Mouse (Mus musculus) liver, embryonic 12.5 days (tissue): ENCODE measurements around the gene Pgghg. TPM values are rescaled to one million over a fixed set of nuclear protein-coding genes. Genes with fewer than 3 reads are reported as not detected.

Experiments
- ATAC-seq: fragments of 200-750 bp; cut with Nextera tagmentation; 2 replicates; pipeline ENCODE4 v1.8.0; 2017; ENCODE audit warnings: moderate number of reproducible peaks, mild to moderate bottlenecking, moderate library complexity
- H3K27ac ChIP-seq: fragments of 300-500 bp; sonication (generic); 2 replicates; pipeline ENCODE4 v1.5.1; 2016; ENCODE audit warnings: mild to moderate bottlenecking
- H3K27me3 ChIP-seq: fragments of 300-500 bp; sonication (generic); replicated peaks from 2 replicates; pipeline ENCODE4 v1.6.1; 2016; ENCODE audit warnings: mild to moderate bottlenecking, moderate library complexity
- H3K36me3 ChIP-seq: fragments of 300-500 bp; sonication (generic); 2 replicates; pipeline ENCODE4 v1.6.1; 2016; ENCODE audit warnings: mild to moderate bottlenecking, moderate library complexity
- H3K4me1 ChIP-seq: fragments of 300-500 bp; sonication (generic); 2 replicates; pipeline ENCODE4 v1.6.1; 2016
- H3K4me2 ChIP-seq: fragments of 300-500 bp; sonication (generic); 2 replicates; pipeline ENCODE4 v1.6.1; 2016; ENCODE audit warnings: mild to moderate bottlenecking, moderate library complexity
- H3K4me3 ChIP-seq: fragments of 300-500 bp; sonication (generic); 2 replicates; pipeline ENCODE4 v1.5.1; 2016; ENCODE audit warnings: mild to moderate bottlenecking, moderate library complexity
- H3K9ac ChIP-seq: fragments of 300-500 bp; sonication (generic); 2 replicates; pipeline ENCODE4 v1.6.1; 2016; ENCODE audit warnings: mild to moderate bottlenecking, moderate library complexity
- H3K9me3 ChIP-seq: fragments of 300-500 bp; sonication (generic); replicated peaks from 2 replicates; pipeline ENCODE4 v1.6.1; 2016; ENCODE audit warnings: mild to moderate bottlenecking, moderate library complexity
- WGBS: fragments of 180-500 bp; shearing (Covaris S2); methylation state at CpG from one replicate; pipeline ENCODE4 v1.1.7; 2016; ENCODE audit not compliant: insufficient replicate concordance; 5-methylcytosine and 5-hydroxymethylcytosine counted together
- polyA plus RNA-seq: library from polyadenylated mRNA; unstranded; fragments of >200 nt; fragmentation: Nextera tagmentation; extraction: Ambion mirVana; gene quantifications from 2 replicates; pipeline ENCODE4 v1.2.1, GENCODE M21; 2016

The Pgghg gene
- polyA plus RNA-seq: 7.8 and 7.9 TPM in 2 replicates

DNA sequence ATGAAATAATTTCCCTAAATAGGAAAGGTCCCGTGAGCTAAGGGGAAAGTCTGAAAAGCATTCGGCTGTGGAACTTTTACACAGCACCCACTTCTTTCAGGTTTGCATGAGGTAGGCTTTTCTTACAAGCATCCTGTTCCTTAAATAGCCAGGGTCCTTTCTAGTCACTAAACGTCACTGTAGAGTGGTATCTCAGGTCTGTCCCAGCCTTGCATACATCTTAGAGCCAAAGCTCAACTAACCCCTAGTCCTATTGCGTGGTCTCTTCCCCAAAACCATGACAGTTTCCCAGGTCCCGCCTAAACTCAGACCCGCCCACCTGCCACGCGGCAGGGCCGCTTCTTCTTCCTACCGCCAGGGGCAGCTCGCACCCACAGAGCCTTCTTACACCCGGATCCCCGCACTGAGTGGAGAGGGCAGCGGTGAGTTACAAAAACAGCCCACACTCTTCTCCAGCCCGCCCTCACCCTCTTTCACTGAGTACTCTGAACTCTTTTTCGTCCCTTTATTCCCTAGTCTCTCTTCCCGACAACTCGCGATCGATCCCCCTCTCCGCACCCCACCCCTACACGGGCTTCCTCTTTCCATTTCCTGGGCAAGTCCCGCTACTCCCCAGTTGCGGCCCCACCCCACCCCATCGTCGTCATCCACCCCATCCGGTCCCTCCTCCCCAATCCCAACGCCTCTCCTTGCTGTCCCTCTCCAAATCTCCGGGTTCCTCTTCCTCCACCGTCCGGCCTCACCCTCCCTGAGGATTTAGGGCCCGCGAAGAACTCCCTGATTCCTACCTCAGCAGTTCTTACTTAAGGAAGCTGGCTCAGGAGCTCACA, at the start of gene Pgghg:
Gene Pgghg (plus strand): TSS at position 170 of the 830 bp plus-strand sequence.
- Histone ChIP-seq H3K9me3 (no peaks in the 10 kb centered on the region), H3K4me2 (peak within 1 kb of the TSS; percentile 77), H3K4me3 (peak within 1 kb of the TSS; percentile 62), H3K4me1 (peaks cover 42% of the 10 kb centered on the region), H3K36me3 (peaks cover 20% of the 10 kb centered on the region), H3K27ac (peak within 1 kb of the TSS; percentile 78), H3K27me3 (peaks cover 16% of the 10 kb centered on the region; the same call in 1 of the 2 replicates), H3K9ac (peak within 1 kb of the TSS; percentile 70)
- peak; percentile 88 for ATAC-seq
- 1% methylated on average over 33 of the region's 33 CpGs for WGBS

DNA sequence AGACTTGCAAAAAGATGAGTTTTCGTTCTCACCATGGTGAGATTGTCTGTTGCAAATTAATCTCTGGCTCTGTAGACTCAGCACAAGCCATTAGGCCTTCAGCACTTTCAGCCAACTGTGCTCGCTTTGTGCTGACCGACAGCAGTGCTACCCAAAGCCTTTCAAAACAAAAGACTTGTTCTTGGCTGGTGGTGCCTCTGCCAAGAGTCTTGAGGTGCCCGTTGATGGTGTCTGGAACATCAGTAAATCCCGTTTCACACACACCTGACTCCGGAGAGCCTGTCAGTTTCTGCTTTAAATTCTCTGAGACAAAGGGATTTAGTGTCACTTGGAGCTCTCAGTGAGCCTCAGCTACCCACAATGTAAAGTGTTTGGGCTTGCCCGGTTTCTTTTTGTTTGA, 47.2 kb upstream of the Pgghg start:
- Histone ChIP-seq H3K9ac (no peak overlapping the region), H3K9me3 (no peaks in the 10 kb centered on the region), H3K4me2 (no peak overlapping the region), H3K4me1 (no peaks in the 10 kb centered on the region), H3K36me3 (peaks cover 87% of the 10 kb centered on the region), H3K4me3 (no peak overlapping the region), H3K27ac (no peak overlapping the region), H3K27me3 (no peaks in the 10 kb centered on the region)
- 86% methylated on average over 7 of the region's 7 CpGs for WGBS
- no peak for ATAC-seq

DNA sequence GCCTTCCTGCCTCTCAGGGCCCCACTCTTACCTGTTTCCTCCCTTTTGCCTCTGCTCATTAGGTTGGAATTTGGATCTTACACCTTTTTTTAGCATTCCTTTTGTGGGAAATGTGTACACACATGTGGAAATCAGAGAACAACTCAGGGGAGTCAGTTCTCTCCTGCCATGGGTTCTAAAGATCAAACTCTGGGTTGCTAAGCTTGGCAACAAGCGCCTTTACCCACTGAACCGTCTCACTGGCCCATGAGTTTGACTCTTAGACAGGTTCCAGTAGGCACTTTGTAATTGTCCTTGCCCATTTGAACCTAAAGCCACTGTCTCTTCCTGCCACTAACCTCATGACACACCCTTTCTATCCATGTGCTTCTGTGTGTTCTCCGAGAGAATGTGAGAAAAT, 46.6 kb upstream of the Pgghg start:
- Histone ChIP-seq H3K27me3 (no peaks in the 10 kb centered on the region), H3K4me3 (no peak overlapping the region), H3K36me3 (peaks cover 87% of the 10 kb centered on the region), H3K9ac (no peak overlapping the region), H3K4me2 (no peak overlapping the region), H3K9me3 (no peaks in the 10 kb centered on the region), H3K27ac (no peak overlapping the region), H3K4me1 (no peaks in the 10 kb centered on the region)
- WGBS: 89% methylated on average over 3 of the region's 3 CpGs
- no peak for ATAC-seq

DNA sequence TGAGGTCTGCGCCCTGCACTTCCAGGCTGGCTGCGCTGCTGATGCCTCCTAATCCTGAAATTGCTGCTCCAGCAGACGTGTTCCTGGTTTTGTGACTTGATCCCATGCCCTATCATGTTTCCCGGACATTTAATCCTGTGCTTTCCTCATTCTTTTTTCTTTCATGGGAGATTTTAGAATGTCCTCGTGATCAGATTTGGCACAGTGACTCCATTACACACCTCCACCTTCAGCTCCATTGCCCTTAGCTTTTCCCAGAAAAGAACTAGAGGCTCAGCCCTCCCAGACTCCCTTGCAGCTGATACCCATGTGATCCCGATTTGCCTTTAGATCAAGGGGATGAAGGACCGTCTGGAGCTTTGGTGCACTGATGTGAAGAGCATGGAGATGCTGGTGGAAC, 43.3 kb upstream of the Pgghg start:
- 81% methylated on average over 7 of the region's 7 CpGs for WGBS
- H3K36me3 ChIP-seq: peaks cover 64% of the 10 kb centered on the region
- ATAC-seq: no peak
- no peak overlapping the region for H3K4me3 ChIP-seq
- no peak overlapping the region for H3K9ac ChIP-seq
- no peak overlapping the region for H3K4me2 ChIP-seq
- H3K9me3 ChIP-seq: no peaks in the 10 kb centered on the region
- no peaks in the 10 kb centered on the region for H3K27me3 ChIP-seq
- H3K27ac ChIP-seq: no peak overlapping the region
- H3K4me1 ChIP-seq: no peaks in the 10 kb centered on the region

DNA sequence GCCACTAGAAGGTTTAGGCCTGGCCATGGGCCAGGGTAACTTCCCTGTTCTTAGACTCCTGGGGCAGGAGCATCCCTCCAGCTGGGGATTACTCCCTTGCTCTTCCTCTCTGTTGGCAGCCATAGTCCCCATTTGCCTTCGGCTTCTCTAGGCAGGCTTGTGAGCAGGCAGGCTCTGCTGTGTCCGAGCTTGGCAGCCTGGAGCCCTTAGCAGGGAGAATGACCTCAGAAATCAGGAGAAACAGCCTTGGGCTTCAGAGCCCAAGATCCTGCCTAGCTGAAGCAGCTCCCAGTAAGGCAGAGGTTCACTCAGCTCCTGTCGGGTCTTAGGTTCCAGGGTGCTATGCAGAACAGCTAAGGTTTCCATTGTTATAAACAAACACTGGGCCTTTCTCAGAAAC, 42.1 kb upstream of the Pgghg start:
- WGBS: 75% methylated on average over 3 of the region's 3 CpGs
- Histone ChIP-seq H3K9me3 (no peaks in the 10 kb centered on the region), H3K4me3 (no peak overlapping the region), H3K27me3 (no peaks in the 10 kb centered on the region), H3K4me2 (no peak overlapping the region), H3K27ac (no peak overlapping the region), H3K36me3 (peaks cover 52% of the 10 kb centered on the region), H3K9ac (no peak overlapping the region), H3K4me1 (no peaks in the 10 kb centered on the region)
- no peak for ATAC-seq

DNA sequence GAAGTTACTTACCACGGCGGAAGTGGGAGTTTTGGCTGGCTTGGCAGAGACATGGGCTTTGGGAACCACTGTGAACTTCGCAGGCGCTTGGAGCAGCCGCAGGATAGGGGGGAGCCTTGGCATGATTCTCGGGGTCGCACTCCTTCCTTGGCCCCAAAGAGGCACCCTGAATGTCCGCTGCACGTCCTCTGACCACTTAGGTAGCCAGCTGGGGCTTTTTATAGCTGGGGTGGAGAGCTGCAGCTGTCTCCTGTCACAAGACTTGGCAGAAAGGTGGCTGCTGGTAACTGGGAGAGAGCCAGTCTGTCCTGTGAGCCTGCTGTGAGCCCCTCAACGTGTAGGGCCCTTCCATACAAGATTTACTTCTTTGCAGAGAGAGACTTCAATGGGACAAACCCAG, 41.0 kb upstream of the Pgghg start, which contains the start of gene Cox8b:
Gene Cox8b (minus strand): TSS at position 227 of the 400 bp plus-strand sequence.
- no peak within 1 kb of the TSS for H3K4me2 ChIP-seq
- H3K4me3 ChIP-seq: no peak within 1 kb of the TSS
- no peaks in the 10 kb centered on the region for H3K4me1 ChIP-seq
- H3K27me3 ChIP-seq: no peaks in the 10 kb centered on the region
- no peak within 1 kb of the TSS for H3K27ac ChIP-seq
- H3K36me3 ChIP-seq: peaks cover 42% of the 10 kb centered on the region
- no peak for ATAC-seq
- 69% methylated on average over 10 of the region's 10 CpGs for WGBS
- no peaks in the 10 kb centered on the region for H3K9me3 ChIP-seq
- no peak within 1 kb of the TSS for H3K9ac ChIP-seq

DNA sequence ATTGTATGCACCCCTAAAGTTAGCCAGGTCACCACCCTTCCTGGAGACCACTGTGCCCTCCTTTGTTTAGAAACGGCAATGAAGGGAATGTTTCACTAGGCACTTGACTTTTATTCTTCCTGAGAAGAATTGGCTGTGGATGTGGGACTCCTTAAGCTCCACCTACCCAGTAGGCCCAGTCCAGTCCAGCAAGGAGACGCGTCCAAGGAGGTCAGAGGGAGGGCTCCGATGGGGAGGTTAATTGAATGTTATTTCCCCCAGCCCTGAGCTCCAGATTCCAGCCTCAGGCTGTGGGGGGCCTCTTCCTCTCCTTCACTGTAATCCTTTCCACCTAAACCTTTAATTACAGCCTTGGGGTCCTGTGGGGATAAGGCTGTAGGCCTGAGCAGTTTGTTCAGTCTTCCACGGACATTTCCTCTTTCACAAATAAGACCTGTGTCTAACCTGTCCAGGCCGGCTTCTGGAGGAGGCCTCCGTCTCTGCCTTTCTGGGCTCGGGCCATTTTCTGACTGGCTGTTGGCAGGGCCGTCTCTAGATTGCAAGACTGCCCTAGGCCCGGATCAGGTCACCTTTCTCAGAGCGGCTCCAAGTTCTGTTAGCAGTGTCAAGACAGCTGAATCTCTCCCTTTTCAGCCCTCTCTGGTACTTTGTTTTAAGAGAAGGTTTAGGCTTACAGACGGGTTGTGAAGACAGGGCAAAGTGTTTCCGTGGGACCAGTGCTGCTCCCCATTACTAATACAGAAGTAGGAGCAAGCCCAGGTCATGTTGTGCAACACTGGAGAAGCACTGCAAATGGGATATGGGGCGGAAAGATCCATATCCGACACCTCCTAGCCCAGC, 38.9 kb upstream of the Pgghg start:
- Histone ChIP-seq H3K4me3 (no peak overlapping the region), H3K4me2 (no peak overlapping the region), H3K36me3 (peaks cover 24% of the 10 kb centered on the region), H3K9ac (no peak overlapping the region), H3K27me3 (no peaks in the 10 kb centered on the region), H3K27ac (no peak overlapping the region), H3K9me3 (no peaks in the 10 kb centered on the region), H3K4me1 (no peaks in the 10 kb centered on the region)
- 74% methylated on average over 15 of the region's 15 CpGs for WGBS
- no peak for ATAC-seq

DNA sequence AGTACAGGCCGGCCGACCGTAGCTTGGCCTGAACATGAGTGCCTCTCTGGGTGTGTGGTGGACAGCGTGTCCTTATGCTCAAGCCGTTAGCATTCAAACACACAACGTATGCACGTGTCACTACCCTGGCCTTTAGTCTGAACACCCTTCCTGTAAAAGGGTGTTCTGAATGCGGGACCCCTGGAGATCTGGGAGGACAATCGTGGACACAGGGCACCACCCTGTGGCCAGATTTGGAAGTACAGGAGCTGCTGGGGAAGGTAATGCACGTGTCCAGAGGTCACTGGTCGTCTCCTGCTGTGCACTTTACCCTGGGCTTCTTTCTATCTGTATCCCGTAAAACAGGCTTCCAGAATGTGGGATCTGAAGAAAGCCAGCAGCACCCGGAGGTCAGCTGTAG, 38.0 kb upstream of the Pgghg start:
- Histone ChIP-seq H3K9me3 (no peaks in the 10 kb centered on the region), H3K36me3 (peaks cover 14% of the 10 kb centered on the region), H3K4me2 (no peak overlapping the region), H3K27ac (no peak overlapping the region), H3K9ac (no peak overlapping the region), H3K27me3 (no peaks in the 10 kb centered on the region), H3K4me3 (no peak overlapping the region), H3K4me1 (peaks cover 2% of the 10 kb centered on the region; the same call in 1 of the 2 replicates)
- ATAC-seq: peak; percentile 36
- 24% methylated on average over 13 of the region's 13 CpGs for WGBS

DNA sequence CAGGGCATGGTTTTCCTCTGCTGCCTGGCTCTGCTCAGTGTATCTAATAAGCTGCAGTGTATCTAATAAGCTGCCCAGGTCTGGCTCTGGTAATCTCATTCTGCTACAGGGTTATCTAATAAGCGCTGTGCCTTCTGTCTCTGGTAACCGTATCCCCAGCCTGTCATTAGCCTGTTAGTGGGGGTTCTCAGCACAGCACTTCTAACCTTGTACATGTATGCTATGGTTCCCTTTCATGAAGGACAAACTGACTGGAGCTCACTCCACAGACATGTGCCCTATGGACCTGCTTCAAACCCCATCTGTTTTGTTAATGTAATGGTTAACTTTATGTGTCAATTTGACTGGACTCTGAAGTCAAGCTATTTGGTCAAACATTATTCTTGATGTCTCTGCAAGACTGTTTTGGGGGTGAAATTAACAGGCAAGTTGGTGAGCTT, 35.5 kb upstream of the Pgghg start:
- Histone ChIP-seq H3K36me3 (no peaks in the 10 kb centered on the region), H3K4me3 (no peak overlapping the region), H3K9ac (no peak overlapping the region), H3K4me1 (peaks cover 14% of the 10 kb centered on the region; the same call in 1 of the 2 replicates), H3K27ac (peak overlapping the region; percentile 54), H3K27me3 (no peaks in the 10 kb centered on the region; the same call in 1 of the 2 replicates), H3K9me3 (no peaks in the 10 kb centered on the region), H3K4me2 (peak overlapping the region; percentile 28; the same call in 1 of the 2 replicates)
- peak; percentile 46; the same call in 1 of the 2 replicates for ATAC-seq
- WGBS: 31% methylated on average over 2 of the region's 2 CpGs

DNA sequence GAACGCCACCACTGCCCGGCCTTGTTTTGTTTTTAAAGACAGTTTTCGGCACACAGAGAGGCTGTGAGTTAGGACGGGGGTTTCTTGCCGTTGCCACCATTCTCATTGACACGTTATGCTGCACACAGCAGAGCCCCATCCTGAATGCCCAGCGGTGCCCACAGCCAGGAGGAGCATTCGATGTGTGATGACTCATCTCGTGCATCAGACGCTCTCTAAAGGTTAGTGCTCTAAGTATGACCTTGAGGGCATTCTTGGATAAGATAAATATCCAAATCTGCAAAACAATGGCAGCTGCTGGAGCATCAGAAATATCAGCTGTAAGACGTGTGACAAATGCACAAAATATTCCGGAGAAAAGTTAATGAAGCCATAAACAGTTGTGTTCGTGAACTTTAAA, 34.1 kb upstream of the Pgghg start:
- no peaks in the 10 kb centered on the region for H3K36me3 ChIP-seq
- WGBS: 70% methylated on average over 13 of the region's 13 CpGs
- H3K4me2 ChIP-seq: no peak overlapping the region
- ATAC-seq: no peak
- H3K27me3 ChIP-seq: peaks cover 3% of the 10 kb centered on the region; the same call in 1 of the 2 replicates
- peaks cover 14% of the 10 kb centered on the region; the same call in 1 of the 2 replicates for H3K4me1 ChIP-seq
- no peak overlapping the region for H3K27ac ChIP-seq
- no peaks in the 10 kb centered on the region for H3K9me3 ChIP-seq
- no peak overlapping the region for H3K9ac ChIP-seq
- H3K4me3 ChIP-seq: no peak overlapping the region

DNA sequence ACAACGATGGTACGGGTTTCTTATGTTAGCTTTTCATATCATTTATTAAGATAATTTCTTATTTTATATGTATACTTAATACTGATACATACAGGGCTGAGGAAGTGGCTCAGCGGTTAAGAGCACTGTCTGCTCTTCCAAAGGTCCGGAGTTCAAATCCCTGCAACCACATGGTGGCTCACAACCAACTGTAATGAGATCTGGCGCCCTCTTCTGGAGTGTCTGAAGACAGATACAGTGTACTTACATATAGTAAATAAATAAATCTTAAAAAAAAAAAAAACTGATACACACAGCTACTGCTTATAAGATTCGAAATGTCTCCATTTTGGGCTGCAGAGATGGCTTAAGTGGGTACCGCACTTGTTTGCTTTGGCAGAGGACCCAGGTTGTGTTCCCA, 33.5 kb upstream of the Pgghg start:
- 69% methylated on average over 7 of the region's 7 CpGs for WGBS
- H3K9ac ChIP-seq: no peak overlapping the region
- peaks cover 3% of the 10 kb centered on the region; the same call in 1 of the 2 replicates for H3K27me3 ChIP-seq
- no peak overlapping the region for H3K4me3 ChIP-seq
- no peaks in the 10 kb centered on the region for H3K36me3 ChIP-seq
- no peaks in the 10 kb centered on the region for H3K9me3 ChIP-seq
- peaks cover 19% of the 10 kb centered on the region for H3K4me1 ChIP-seq
- no peak overlapping the region for H3K4me2 ChIP-seq
- no peak for ATAC-seq
- H3K27ac ChIP-seq: peak overlapping the region; percentile 51

DNA sequence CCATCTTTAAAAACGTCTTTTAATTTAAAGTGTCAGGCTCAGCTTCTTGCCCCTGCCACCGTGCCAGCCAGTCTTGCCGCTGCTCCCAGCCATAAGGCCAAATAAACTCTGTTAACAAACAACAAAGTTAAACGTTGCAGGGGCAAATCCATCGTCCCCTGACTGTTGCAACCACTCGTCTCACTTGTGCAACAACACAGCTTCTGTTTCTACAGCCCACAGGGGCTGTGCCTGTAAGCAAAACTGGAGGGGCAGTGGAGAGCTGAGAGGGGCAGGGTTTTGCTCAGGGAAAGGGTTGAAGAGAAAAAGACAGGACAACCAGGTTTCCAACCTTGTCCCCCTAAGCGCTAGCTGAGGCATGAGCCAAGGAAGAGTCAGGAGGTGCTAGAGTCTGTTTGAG, 33.0 kb upstream of the Pgghg start:
- peak overlapping the region; percentile 51 for H3K27ac ChIP-seq
- peaks cover 3% of the 10 kb centered on the region; the same call in 1 of the 2 replicates for H3K27me3 ChIP-seq
- no peak for ATAC-seq
- H3K4me2 ChIP-seq: peak overlapping the region; percentile 68
- 36% methylated on average over 7 of the region's 7 CpGs for WGBS
- H3K36me3 ChIP-seq: no peaks in the 10 kb centered on the region
- H3K9ac ChIP-seq: no peak overlapping the region
- peaks cover 21% of the 10 kb centered on the region for H3K4me1 ChIP-seq
- H3K4me3 ChIP-seq: no peak overlapping the region
- H3K9me3 ChIP-seq: no peaks in the 10 kb centered on the region
